Mouse (Mus musculus) heart, adult 2 months (tissue): ENCODE results near the gene Tmcc2.

Experiments used
- CTCF ChIP-seq: fragments of 200-600 bp; IDR thresholded peaks from 2 replicates; pipeline ENCODE4 v1.8.1; 2022; ENCODE audit warnings: antibody characterized with exemption, mild to moderate bottlenecking, moderate library complexity
- POLR2A ChIP-seq: fragments of 200-500 bp; IDR thresholded peaks from 2 replicates; pipeline ENCODE4 v1.6.1; 2011; ENCODE audit warnings: mild to moderate bottlenecking, low read depth, low read length, control low read depth; ENCODE audit not compliant: insufficient read depth

DNA sequence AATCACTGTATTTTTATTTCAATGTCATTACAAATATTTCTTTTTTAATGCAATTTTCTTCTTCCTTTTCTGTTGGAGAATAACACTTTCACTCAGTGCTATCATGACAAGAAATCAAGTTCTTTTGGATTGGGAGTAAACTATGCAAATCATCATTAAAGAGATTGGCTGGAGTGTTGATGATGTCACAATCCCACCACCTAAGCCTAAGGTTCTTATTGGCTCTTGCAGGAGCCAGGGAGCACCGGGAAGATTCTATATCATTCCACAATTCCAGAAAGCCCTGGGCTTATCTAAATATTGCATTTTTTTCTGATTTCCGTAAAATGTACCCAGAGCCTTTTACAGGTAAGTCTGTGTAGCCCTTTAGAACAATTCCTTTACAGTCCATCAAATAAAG is 5.6 kb upstream of the Tmcc2 start:
- TF ChIP-seq CTCF: no peak
- TF ChIP-seq POLR2A: no peak
